Mouse (Mus musculus) adrenal gland, adult 2 months (tissue): ENCODE measurements at regions not wholly inside any gene's neighbourhood (a gene's known extent, or its start where the extent isn't known, plus 50 kb on each side); places are given as distances from the start of the nearest gene placed in this dataset.

Experiments
- DNase-seq: peaks from one replicate; pipeline ENCODE4 v3.0.0; 2021

- DNase-seq, result no peak
Measured at GRCm38 (mm10) chr13:119268301-119268675, 160.1 kb upstream of the Paip1 start.

GRCm38 (mm10) chr13:119275500-119275899 lies 152.9 kb upstream of the Paip1 start:
- DNase-seq, result no peak

DNA sequence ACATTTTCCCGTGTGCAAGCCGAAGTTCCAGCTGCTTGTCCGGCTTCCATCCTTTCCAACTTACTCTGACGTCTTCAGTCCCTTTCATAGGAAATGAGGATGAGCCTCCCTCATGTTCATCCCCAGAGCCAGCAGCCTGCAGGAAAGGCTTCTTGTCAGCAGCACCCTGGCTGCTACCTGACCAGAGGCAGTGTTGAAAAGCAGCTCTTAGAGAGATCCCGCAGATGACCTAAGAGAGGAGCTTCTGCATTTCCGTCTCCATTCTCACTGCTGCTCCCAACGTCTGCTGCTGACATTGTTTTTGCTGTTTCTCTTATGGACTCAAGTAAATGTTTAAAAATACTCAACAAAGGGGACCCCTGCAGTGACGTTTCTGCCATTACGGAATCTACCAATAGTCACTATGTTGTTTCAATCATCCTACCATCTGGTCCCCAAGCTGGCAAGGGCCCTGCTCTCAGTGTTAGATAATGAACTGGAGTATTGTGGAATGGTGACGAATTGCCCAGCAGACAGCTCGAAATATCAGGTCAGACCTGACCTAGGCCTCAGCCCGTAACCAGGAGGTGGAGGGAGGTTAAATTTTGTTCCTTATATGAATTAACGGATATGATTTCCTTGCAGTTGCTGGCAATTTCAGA lies 151.0 kb upstream of the Paip1 start:
- DNase-seq, result no peak

DNA sequence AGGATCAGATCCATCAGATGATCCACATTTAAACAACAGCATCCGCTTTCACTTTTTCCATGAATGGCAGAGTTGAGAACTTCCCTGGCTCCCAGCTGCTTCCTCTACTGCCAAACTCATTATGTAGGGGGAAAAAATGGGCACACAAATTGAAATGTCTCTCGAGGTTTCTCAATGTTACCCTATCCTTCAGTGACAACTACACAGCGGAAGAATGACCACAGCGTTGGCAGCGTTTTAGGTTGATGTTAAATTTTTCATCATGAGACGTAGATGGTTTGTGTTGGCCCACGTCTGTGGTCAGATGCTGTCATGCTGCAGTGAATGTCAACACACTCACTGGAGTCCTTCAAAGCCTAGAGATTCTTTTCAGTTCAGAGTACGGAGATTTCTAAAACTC lies 149.0 kb upstream of the Paip1 start:
- no peak for DNase-seq

DNA sequence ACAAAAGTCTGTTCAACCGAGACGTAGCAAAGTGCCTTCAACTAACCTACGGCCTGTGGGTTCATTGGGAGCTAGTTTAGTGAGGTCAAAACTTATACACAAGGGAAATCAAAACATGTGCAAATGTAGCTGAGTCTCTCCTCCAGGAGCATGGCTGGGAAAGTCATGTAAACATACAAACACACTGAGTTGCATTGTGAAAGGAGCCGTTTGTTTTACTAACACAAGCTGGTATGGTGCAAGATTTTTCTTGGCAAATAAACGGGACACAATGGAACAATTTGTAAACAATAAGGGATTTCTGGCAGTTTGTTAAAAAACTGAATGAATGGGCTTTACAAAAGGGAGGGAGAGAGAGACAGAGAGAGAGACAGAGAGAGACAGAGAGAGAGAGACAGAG lies 147.8 kb upstream of the Paip1 start:
- DNase-seq, result no peak

DNA sequence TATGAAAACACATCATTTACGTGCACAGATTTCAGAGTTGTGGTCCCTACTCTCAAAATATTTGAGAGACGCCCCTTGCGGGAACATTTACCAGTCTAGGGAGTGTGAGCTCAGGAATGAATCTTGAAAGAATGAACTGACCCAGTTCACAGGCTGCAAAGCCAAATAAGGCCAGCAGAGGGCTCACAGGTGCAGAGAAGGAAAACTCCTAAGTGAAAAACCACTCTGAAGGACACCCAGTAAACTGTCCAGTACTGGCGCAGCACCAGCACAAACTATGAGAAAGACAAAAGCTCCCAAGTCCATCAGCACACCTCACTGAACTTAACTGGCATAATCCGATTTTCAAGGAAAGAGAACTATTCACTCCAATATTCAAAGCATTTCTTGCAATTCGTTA lies 145.0 kb upstream of the Paip1 start:
- peak; percentile 70 for DNase-seq

- DNase-seq, result no peak
Measured at GRCm38 (mm10) chr13:119309238-119309637, 119.2 kb upstream of the Paip1 start.

GRCm38 (mm10) chr13:119310013-119310412 lies 118.4 kb upstream of the Paip1 start:
- no peak for DNase-seq

- no peak for DNase-seq
Measured at GRCm38 (mm10) chr13:119314356-119314755, 114.0 kb upstream of the Paip1 start.

- DNase-seq, result no peak
Measured at GRCm38 (mm10) chr13:119318358-119318757, 110.0 kb upstream of the Paip1 start.

DNA sequence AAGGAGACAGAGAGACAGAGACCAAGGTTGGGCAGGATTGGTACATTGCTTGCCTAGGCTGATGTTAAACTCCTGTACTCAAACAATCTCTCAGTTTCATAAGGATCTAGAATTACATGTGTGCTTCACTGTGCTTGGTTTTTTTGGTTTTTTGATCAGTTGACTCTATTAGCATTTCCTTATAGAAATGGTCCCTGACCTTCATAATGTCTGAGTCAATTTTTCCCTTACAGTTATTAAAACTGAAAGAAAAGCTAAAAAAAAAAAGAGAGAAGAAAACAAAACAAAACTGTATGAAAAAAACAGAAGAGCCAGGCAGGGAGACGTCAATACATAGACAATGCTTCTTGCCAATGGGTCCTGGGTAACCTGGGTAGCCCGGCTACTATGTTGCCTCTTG lies 102.9 kb upstream of the Paip1 start:
- DNase-seq, result no peak

- no peak for DNase-seq
Measured at GRCm38 (mm10) chr13:119326877-119327625, 101.3 kb upstream of the Paip1 start.

DNA sequence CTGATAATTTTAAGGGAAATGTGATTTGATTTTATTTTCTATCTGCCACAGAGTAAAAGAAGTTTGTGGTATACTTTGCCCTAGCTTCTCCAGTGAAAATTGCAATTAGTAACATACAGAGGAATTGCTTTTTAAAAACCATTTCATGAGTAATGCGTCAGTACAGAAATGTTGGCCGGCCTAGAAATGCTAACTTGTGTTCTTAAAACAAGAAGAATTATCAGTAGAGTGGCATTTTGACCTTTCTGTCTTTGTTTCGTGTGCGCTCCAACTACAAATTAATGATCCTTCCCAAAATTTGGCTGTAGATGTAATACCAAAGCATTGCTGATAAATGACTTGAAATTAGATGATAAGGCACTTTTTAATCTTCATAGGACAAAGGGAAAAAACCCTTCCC lies 99.7 kb upstream of the Paip1 start:
- no peak for DNase-seq

DNA sequence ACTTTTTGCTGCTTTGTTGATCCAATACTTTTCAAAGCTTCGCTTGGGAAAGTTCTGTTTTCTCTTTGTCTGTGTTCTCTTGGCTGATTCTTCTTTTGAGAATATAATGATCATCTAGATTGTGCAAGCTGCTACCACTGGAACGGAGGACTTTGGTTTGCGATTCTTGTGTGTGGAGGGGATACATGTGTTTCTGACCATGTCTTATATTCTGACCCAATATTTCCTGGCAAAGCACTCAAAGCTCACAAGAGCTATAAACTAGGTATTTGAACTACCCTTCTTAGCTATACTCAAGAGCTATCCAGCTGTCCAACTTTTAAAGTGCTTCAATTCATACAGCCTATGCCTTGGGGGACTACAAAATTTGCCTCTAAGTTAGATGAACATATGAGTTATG lies 96.6 kb upstream of the Paip1 start:
- DNase-seq, result no peak

GRCm38 (mm10) chr13:119333915-119334314 lies 94.5 kb upstream of the Paip1 start:
- DNase-seq, result no peak

DNA sequence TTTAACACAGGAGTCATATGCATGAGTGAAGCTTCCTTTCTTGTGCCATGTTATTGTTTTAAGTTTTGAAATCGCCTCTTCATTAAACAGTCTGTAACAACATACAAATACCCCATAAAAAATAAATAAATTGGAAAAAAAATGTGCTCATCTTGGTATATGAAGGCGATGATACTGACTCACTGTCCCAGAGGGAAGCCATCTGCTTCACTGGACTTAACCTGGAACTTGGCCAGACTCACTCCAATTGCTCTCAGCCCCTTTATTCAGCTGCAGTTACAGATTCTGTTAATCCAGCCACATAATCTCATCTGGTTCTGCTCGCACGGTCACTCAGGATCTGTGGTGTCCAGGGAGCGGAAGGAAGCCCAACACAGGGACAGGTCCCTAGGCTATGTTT lies 90.5 kb upstream of the Paip1 start:
- DNase-seq, result no peak

DNA sequence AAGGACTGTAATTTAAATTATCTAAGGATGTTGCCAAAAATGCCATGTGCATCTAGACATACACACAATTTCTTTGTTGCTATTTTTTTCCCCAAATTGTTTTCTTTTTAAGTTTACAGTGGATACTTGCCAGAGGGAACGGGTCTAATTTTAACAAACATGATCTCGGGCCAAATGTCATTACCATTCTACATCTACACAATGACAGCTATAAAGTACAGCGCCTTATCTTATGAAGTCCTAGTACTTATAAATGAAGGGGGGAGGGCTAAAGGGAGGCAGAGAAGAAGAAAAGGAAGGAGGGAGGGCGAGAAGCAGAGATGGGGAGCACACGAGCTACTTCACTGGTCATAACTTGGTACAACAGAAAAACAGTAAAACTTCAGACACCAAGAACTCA lies 89.4 kb upstream of the Paip1 start:
- no peak for DNase-seq

DNA sequence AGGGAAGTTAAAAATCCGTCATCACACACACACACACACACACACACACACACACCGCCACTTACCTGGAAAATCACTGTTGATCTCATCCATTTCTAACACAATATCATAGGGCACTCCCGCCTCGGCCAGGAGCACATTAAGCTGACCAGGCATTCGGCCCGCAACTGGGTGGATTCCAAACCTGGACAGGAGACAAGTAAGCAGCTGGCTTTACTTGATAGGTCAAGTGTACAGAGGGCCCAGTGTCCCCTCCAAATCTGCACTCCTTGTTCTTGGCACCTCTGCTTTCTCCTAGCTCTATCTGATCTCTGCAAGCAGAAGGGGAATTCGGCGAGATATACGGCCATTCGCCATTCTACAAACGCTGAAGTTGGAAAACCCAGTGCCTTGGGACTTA lies 88.6 kb upstream of the Paip1 start:
- DNase-seq, result no peak

GRCm38 (mm10) chr13:119341833-119342232 lies 86.6 kb upstream of the Paip1 start:
- DNase-seq, result peak; percentile 23

DNA sequence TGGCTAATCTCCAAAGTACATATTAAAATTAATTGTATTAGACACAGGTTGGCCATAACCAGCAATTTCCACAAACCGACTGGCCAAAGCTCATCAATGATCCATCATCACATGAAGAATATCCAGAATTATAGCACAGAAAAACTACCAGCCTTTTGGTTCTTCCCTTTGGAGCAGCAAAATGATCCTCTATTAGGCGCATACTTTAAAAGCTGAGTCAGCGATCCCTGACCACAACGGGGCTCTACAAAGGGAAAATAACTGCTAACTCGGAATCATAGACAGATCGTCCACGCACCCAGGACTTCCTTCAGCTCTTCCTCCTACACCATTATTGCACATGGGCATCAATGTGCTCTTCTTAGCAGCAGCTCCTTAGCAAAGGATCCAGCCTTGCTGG lies 85.6 kb upstream of the Paip1 start:
- no peak for DNase-seq

DNA sequence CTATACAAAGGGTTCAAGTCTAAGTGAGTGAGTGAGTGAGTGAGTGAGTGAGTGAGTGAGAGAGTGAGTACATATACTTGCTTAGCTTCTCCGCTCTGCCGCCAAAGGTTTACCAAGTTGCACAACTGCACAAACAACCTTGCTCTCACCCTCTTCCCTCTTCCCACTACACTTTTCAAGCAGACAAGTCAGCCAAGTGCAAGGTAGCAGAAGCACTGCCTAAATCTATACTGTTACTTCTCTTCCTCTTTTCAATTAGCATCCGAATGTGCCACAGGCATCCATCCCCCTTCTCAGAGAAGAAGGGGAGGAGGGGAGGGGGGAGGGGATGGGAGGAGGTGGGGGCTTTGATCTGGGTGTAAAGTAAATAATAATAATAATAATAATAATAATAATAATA lies 80.4 kb upstream of the Paip1 start:
- DNase-seq, result no peak

- no peak for DNase-seq
Measured at GRCm38 (mm10) chr13:119351346-119351745, 77.1 kb upstream of the Paip1 start.

DNA sequence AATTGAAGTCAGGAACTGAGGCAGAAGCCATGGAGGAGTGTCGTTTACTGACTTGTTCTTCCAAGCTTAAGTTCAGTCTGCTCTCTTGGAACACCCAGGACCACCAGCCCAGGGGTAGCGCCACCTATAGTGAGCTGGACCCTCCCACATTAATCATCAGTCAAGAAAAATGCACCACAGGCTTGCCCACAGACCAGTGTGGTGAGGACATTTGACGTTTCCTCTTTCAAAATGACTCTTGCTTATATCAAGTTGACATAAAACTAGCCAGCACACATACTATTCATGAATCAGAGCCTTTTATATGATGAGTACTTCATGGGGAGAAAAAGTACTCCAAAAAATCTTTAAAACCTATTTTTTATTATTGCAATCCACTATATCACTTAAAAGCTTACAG lies 69.7 kb upstream of the Paip1 start:
- no peak for DNase-seq

DNA sequence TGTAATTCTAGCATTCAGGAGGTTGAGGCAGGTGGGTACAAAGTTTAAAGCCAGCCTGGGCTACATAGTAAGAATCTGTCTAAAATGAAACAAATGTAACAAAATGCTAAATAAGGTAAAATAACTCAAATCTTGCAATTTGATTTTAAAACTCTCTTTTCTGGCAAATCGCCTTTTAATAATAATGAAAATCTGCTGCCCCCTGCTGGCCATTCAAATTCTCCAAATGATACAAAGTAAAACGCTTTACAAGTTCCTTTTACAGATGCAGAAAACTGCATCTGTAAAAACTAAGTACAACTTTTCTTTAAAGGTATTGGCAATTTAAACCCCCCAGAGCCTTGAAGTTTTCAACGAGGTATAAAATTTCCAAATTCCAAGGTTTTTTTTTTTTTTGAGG lies 65.0 kb upstream of the Paip1 start:
- no peak for DNase-seq
